Mouse (Mus musculus) testis, adult 2 months (tissue): ENCODE data around the gene Nfkbiz.

Experiments
- CTCF ChIP-seq: fragments of 200-500 bp; IDR thresholded peaks from 2 replicates; pipeline ENCODE4 v1.5.1; 2012; ENCODE audit warnings: low read depth, mild to moderate bottlenecking, inconsistent platforms, low read length, moderate library complexity; ENCODE audit not compliant: control insufficient read depth, insufficient read depth, insufficient replicate concordance
- POLR2A ChIP-seq: fragments of 200-500 bp; IDR thresholded peaks from 2 replicates; pipeline ENCODE4 v1.6.1; 2012; ENCODE audit warnings: low read depth, mild to moderate bottlenecking, inconsistent platforms, low read length, moderate library complexity; ENCODE audit not compliant: control insufficient read depth

- TF ChIP-seq POLR2A: peak; percentile 76; the same call in 1 of the 2 replicates
- no peak for TF ChIP-seq CTCF
Observed at GRCm38 (mm10) chr16:55821997-55822740, 16.5 kb downstream of the Nfkbiz start.
